In the genomic region with DNA sequence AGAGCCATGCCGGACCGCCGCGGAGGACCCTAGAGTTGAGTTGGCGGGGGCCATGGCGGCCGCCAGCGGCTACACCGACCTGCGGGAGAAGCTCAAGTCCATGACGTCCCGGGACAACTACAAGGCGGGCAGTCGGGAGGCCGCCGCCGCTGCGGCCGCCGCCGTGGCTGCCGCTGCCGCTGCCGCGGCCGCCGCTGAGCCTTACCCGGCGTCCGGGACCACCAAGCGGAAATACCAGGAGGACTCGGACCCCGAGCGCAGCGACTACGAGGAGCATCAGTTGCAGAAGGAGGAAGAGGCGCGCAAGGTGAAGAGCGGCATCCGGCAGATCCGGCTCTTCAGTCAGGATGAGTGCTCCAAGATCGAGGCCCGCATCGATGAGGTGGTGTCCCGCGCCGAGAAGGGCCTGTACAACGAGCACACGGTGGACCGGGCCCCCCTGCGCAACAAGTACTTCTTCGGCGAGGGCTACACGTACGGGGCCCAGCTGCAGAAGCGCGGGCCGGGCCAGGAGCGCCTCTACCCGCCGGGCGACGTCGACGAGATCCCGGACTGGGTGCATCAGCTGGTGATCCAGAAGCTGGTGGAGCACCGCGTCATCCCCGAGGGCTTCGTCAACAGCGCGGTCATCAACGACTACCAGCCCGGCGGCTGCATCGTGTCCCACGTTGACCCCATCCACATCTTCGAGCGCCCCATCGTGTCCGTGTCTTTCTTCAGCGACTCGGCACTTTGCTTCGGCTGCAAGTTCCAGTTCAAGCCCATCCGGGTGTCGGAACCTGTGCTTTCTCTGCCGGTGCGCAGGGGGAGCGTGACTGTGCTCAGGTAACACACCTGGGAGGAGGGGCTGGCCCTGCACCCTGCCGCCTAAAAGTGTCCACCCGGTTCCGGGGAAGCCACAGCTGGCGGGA, we compare ENCODE assay signal across 8 mouse cellular contexts. TPM values are rescaled to one million over a fixed set of nuclear protein-coding genes. Genes with fewer than 3 reads are reported as not detected.
DNase-seq lines count a peak whose midpoint lies in the region; ATAC-seq lines count a peak whose summit lies in the region.

No protein-coding gene starts in this region.

- intact Hi-C loops in left cerebral cortex, postnatal 36 days (cut with DNase I): loop anchor here (10.0 kb wide), 1 partner anchor 156 kb away; a partner anchor contains a TSS

- peaks cover 20% of the 10 kb centered on the region for H3K36me3 ChIP-seq in forebrain, embryonic 14.5 days (ENCODE audit: control insufficient read depth, insufficient read depth, low read length)
- no peaks in the 10 kb centered on the region for H3K36me3 ChIP-seq in hindbrain, embryonic 16.5 days (ENCODE audit: control insufficient read depth, insufficient read depth, low read length)

- H3K9me3 ChIP-seq in forebrain, embryonic 14.5 days (replicated peaks; ENCODE audit: control insufficient read depth, low read length): no peaks in the 10 kb centered on the region
- no peaks in the 10 kb centered on the region for H3K9me3 ChIP-seq in hindbrain, embryonic 16.5 days (ENCODE audit: control insufficient read depth, low read length)

- peak overlapping the region; percentile 96 for H3K4me3 ChIP-seq in forebrain, embryonic 14.5 days (ENCODE audit: low read depth, low read length)
- H3K4me3 ChIP-seq in hindbrain, embryonic 16.5 days (ENCODE audit: low read length): peak overlapping the region; percentile 61

- peak overlapping the region; percentile 99 for H3K27ac ChIP-seq in forebrain, embryonic 14.5 days (ENCODE audit: low read depth, low read length)
- H3K27ac ChIP-seq in hindbrain, embryonic 16.5 days (ENCODE audit: low read depth, low read length): peak overlapping the region; percentile 98

- peak overlapping the region; percentile 81 for H3K9ac ChIP-seq in forebrain, embryonic 14.5 days (ENCODE audit: low read length)
- H3K9ac ChIP-seq in hindbrain, embryonic 16.5 days (ENCODE audit: low read depth, low read length): peak overlapping the region; percentile 88

- DNase-seq in NIH3T3 (ENCODE audit: low read depth): peak; percentile 49
- DNase-seq in cerebellum, adult 11 months: peak; percentile 40
- peak; percentile 37 for DNase-seq in forebrain, embryonic 14.5 days (ENCODE audit: low spot score)
- DNase-seq in left cerebral cortex, postnatal 36 days (ENCODE audit: low spot score in 2 of 2): peak; percentile 11 to 29
- peak; percentile 20 for DNase-seq in right cerebral cortex, postnatal 4 days
- peak; percentile 37 for DNase-seq in yolk sac, embryonic 10.5 days (ENCODE audit: low spot score)

- peak; percentile 2 for ATAC-seq in forebrain, embryonic 14.5 days
- ATAC-seq in hindbrain, embryonic 16.5 days: no peak
- peak; percentile 21 for ATAC-seq in megakaryocyte progenitor cell, adult 5-6 weeks (replicated peaks; ENCODE audit: poor library complexity)

- peak overlapping the region; percentile 100 for H3K4me2 ChIP-seq in forebrain, embryonic 14.5 days (ENCODE audit: low read length)
- H3K4me2 ChIP-seq in hindbrain, embryonic 16.5 days (ENCODE audit: low read length): peak overlapping the region; percentile 76

- peaks cover 29% of the 10 kb centered on the region for H3K4me1 ChIP-seq in forebrain, embryonic 14.5 days (ENCODE audit: control insufficient read depth, insufficient read depth, low read length)
- peaks cover 42% of the 10 kb centered on the region for H3K4me1 ChIP-seq in hindbrain, embryonic 16.5 days (ENCODE audit: control insufficient read depth, insufficient read depth, low read depth, low read length)

- WGBS in forebrain, embryonic 14.5 days: under 1% methylated on average over 92 of the region's 93 CpGs
- under 1% methylated on average over 93 of the region's 93 CpGs for WGBS in hindbrain, embryonic 16.5 days

- no peaks in the 10 kb centered on the region for H3K27me3 ChIP-seq in forebrain, embryonic 14.5 days (replicated peaks; ENCODE audit: control insufficient read depth, insufficient read depth, low read length)
- no peaks in the 10 kb centered on the region for H3K27me3 ChIP-seq in hindbrain, embryonic 16.5 days (replicated peaks; ENCODE audit: control insufficient read depth, insufficient read depth, low read length)

RNA-seq across cellular contexts. Expression of a gene that starts 2.4 kb away (rescaled TPM):
- polyA plus RNA-seq in forebrain, embryonic 14.5 days (2014; fragmentation: Nextera tagmentation; extraction: Ambion mirVana): 17.8 and 21.5 TPM in 2 replicates
- 16.5 and 20.2 TPM in 2 replicates for polyA plus RNA-seq in hindbrain, embryonic 16.5 days (2015; fragmentation: Nextera tagmentation; extraction: Ambion mirVana)
- 10 to 100 TPM; 54.6 to 55.8 TPM for total RNA-seq in left cerebral cortex, postnatal 36 days (2021)
- total RNA-seq in megakaryocyte progenitor cell, adult 5-6 weeks (2015): 29.8 and 30.5 TPM in 2 replicates
- 26.8 and 29.3 TPM in 2 replicates for total RNA-seq in megakaryocyte progenitor cell, adult 5-6 weeks (2017)
